Mouse (Mus musculus): Measurements from ENCODE around the gene Coa7. TPM values are rescaled to one million over a fixed set of nuclear protein-coding genes. Genes with fewer than 3 reads are reported as not detected.
A peak's percentile ranks its signal among the peaks of the same experiment; 100 is the strongest.
"Not testable (repeated sequence)": the region's sequence is repeated elsewhere in the genome, so short reads cannot be mapped to it uniquely, and the experiment has no call there.

Gene Coa7
- total RNA-seq, 4 experiments from 2014 or later: 31.0 to 45.6 (median 36.2) TPM

GRCm38 (mm10) chr4:108339277-108339690, 11.3 kb downstream of the Coa7 start:
- peak; percentile 59 for DNase-seq (ENCODE audit: low spot score)

- no peak for DNase-seq (ENCODE audit: low spot score)
Measured at GRCm38 (mm10) chr4:108344631-108345083, 16.7 kb downstream of the Coa7 start.

- DNase-seq (ENCODE audit: low spot score): no peak
Measured at GRCm38 (mm10) chr4:108345826-108346225, 17.9 kb downstream of the Coa7 start.

GRCm38 (mm10) chr4:108347111-108347510, 19.2 kb downstream of the Coa7 start:
- no peak for DNase-seq (ENCODE audit: low spot score)

- no peak for DNase-seq (ENCODE audit: low spot score)
Measured at GRCm38 (mm10) chr4:108348256-108348875, 20.4 kb downstream of the Coa7 start.

- DNase-seq (ENCODE audit: low spot score): no peak
Measured at GRCm38 (mm10) chr4:108349064-108349463, 21.1 kb downstream of the Coa7 start.

- DNase-seq (ENCODE audit: low spot score): no peak
Measured at GRCm38 (mm10) chr4:108349836-108350547, 22.1 kb downstream of the Coa7 start.

- DNase-seq (ENCODE audit: low spot score): no peak
Measured at GRCm38 (mm10) chr4:108350819-108351218, 22.9 kb downstream of the Coa7 start.

GRCm38 (mm10) chr4:108353591-108353990, 25.7 kb downstream of the Coa7 start:
- not testable (repeated sequence) for DNase-seq (ENCODE audit: low spot score)

GRCm38 (mm10) chr4:108357458-108357857, 29.5 kb downstream of the Coa7 start:
- no peak for DNase-seq (ENCODE audit: low spot score)

- DNase-seq (ENCODE audit: low spot score): no peak
Measured at GRCm38 (mm10) chr4:108358498-108358897, 30.6 kb downstream of the Coa7 start.

- DNase-seq (ENCODE audit: low spot score): peak; percentile 37
Measured at GRCm38 (mm10) chr4:108360136-108361055, 32.5 kb downstream of the Coa7 start.

- DNase-seq (ENCODE audit: low spot score): no peak
Measured at GRCm38 (mm10) chr4:108362321-108363261, 34.7 kb downstream of the Coa7 start.

- DNase-seq (ENCODE audit: low spot score): no peak
Measured at GRCm38 (mm10) chr4:108363355-108364110, 35.6 kb downstream of the Coa7 start.

- peak; percentile 62 for DNase-seq (ENCODE audit: low spot score)
Measured at GRCm38 (mm10) chr4:108364111-108364476, 36.2 kb downstream of the Coa7 start.

- no peak for DNase-seq (ENCODE audit: low spot score)
Measured at GRCm38 (mm10) chr4:108369254-108369653, 41.3 kb downstream of the Coa7 start.

GRCm38 (mm10) chr4:108370409-108370808, 42.5 kb downstream of the Coa7 start:
- no peak for DNase-seq (ENCODE audit: low spot score)

- no peak for DNase-seq (ENCODE audit: low spot score)
Measured at GRCm38 (mm10) chr4:108371421-108371820, 43.5 kb downstream of the Coa7 start.

GRCm38 (mm10) chr4:108372166-108372565, 44.2 kb downstream of the Coa7 start:
- no peak for DNase-seq (ENCODE audit: low spot score)

GRCm38 (mm10) chr4:108379476-108379875, 51.5 kb downstream of the Coa7 start:
- DNase-seq (ENCODE audit: low spot score): no peak
